Mouse (Mus musculus) cortical plate, adult 2 months (tissue): ENCODE data around the gene Ikzf3. TPM values are rescaled to one million over a fixed set of nuclear protein-coding genes. Genes with fewer than 3 reads are reported as not detected.

ENCODE experiments used
- H3K27ac ChIP-seq: fragments of 200-500 bp; 2 replicates; pipeline ENCODE4 v1.5.1; 2012; ENCODE audit warnings: low read length, control low read depth, inconsistent platforms; ENCODE audit not compliant: insufficient read depth
- H3K4me1 ChIP-seq: fragments of 200-500 bp; 2 replicates; pipeline ENCODE4 v1.6.1; 2011; ENCODE audit warnings: low read length; ENCODE audit not compliant: control insufficient read depth, insufficient read depth
- H3K4me3 ChIP-seq: fragments of 200-500 bp; 2 replicates; pipeline ENCODE4 v1.5.1; 2011; ENCODE audit warnings: mild to moderate bottlenecking, low read length, control low read depth; ENCODE audit not compliant: insufficient read depth
- CTCF ChIP-seq: fragments of 200-500 bp; IDR thresholded peaks from 2 replicates; pipeline ENCODE4 v1.5.1; 2011; ENCODE audit warnings: mild to moderate bottlenecking, control low read depth, low read length; ENCODE audit not compliant: insufficient read depth; ENCODE audit errors: extremely low read depth
- POLR2A ChIP-seq: fragments of 200-500 bp; IDR thresholded peaks from 2 replicates; pipeline ENCODE4 v1.6.1; 2011; ENCODE audit warnings: mild to moderate bottlenecking, low read length, control low read depth; ENCODE audit not compliant: insufficient read depth; ENCODE audit errors: extremely low read depth
- polyA plus RNA-seq: library from polyadenylated mRNA; depleted of rRNA; stranded (reverse); fragments of >200 nt; gene quantifications from 2 replicates; pipeline ENCODE4 v1.2.3, GENCODE M21; 2012

Ikzf3 gene
- polyA plus RNA-seq, 1 experiment: 0.44 TPM

DNA sequence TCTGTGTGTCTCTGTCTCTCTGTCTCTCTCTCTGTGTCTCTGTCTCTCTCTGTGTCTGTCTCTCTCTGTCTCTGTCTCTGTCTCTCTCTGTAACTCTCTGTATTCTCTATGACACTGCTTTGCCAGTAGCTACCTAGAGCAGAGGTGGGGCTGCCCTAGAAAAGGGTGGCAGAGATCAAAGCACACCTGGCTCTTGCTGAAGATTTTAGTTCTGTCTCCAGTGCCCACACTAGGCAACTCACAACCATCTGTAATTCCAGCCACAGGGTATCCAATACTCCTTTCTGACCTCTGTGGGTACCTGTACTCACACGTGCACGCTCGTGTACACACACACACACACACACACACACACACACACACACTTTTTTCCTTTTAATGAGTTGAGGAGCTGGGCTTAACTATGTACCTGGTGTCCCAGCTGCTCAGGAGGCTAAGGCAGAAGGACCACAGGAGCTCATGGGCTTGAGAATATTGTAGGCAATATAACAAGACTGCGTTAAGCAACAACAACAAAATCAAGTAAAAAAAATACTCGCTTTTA, 50.6 kb downstream of the Ikzf3 start:
- Histone ChIP-seq H3K27ac (no peak overlapping the region), H3K4me1 (no peaks in the 10 kb centered on the region), H3K4me3 (no peak overlapping the region)
- TF ChIP-seq CTCF: no peak
- no peak for TF ChIP-seq POLR2A

DNA sequence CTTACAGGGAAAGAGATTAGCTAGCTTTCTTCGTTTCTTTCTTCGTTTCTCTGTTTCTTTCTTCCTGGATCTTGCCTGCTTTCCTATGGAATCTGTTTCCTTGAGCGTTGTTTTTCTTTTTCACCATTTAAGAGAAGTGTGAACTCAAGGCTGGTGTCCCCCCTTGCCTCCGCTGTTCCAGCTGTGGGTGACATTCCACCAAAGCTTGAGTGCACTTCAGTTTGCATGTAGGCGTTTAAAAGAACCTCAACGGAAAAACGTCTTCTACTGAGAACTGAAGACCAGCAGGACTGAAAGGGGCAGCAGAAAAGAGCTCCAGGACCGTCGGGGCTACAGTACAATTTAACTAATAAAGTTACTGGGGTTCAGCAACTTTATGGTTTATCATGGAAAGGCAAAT, 52.4 kb downstream of the Ikzf3 start:
- no peak overlapping the region for H3K27ac ChIP-seq

GRCm38 (mm10) chr11:98492959-98493358, 52.9 kb downstream of the Ikzf3 start:
- Histone ChIP-seq H3K4me3 (no peak overlapping the region), H3K4me1 (no peaks in the 10 kb centered on the region), H3K27ac (no peak overlapping the region)
- TF ChIP-seq POLR2A (no peak), CTCF (no peak)

More for the DNA sequence above, 52.4 kb downstream of the Ikzf3 start:
- no peak for TF ChIP-seq POLR2A
- TF ChIP-seq CTCF: no peak
- Histone ChIP-seq H3K4me3 (no peak overlapping the region), H3K4me1 (no peaks in the 10 kb centered on the region)

- Histone ChIP-seq H3K27ac (no peak overlapping the region), H3K4me1 (no peaks in the 10 kb centered on the region), H3K4me3 (no peak overlapping the region)
- no peak for TF ChIP-seq POLR2A
- TF ChIP-seq CTCF: no peak
Observed at GRCm38 (mm10) chr11:98491571-98491970, 54.3 kb downstream of the Ikzf3 start.

DNA sequence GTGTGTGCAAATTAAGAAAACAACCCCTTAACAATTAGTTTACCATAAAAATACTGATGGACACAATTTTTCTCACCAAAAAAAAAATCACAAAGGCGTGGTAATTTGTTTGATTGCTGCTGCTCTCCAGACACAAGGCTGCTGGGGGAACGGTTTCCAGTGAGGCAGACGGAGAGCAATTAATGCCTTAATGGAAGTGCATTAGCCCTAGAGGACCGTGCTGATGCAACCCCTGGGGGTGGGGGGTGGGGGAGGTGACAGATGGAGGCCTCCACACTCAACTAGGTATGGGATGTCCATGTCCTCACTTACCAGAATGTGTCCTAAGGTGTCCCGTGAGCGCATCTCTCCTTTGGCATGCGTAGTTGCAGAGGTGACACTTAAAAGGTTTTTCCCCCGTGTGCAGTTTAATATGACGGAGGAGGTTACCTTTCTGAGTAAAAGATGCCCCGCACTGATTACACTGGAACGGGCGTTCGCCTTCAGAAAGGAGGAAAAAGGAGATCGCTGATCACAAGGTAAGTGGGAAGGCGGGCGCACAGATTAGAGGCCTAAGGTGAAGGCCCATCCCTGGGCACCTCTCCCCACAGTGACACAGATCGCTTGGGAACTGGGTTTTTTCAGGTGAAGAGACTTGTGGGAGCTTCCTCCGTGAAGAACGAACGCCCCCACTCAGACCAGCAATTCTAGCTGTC, 57.1 kb downstream of the Ikzf3 start:
- no peak for TF ChIP-seq POLR2A
- no peak for TF ChIP-seq CTCF
- H3K4me1 ChIP-seq: no peaks in the 10 kb centered on the region
- no peak overlapping the region for H3K27ac ChIP-seq
- H3K4me3 ChIP-seq: no peak overlapping the region

GRCm38 (mm10) chr11:98487526-98488040, 58.2 kb downstream of the Ikzf3 start:
- H3K27ac ChIP-seq: no peak overlapping the region
- TF ChIP-seq CTCF (no peak), POLR2A (no peak)
- H3K4me3 ChIP-seq: no peak overlapping the region
- no peaks in the 10 kb centered on the region for H3K4me1 ChIP-seq

DNA sequence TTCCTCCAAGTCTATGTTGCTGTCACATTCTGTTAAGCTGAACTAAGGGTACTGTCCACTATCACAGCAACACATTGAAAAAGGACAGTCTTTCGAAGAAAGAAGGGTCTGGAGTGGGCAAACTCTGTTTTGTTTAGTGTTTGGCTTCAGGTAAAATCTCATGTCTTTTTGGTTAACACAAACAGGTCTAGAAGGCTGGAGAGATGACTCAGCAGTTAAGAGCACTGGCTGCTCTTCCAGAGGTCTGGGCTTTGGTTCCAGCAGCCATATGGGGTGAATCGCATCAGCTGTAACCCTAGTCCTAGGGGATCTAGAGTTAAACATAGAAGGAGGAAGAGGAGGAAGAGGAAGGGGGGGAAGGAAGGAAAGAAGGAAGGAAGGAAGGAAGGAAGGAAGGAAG, 60.1 kb downstream of the Ikzf3 start:
- TF ChIP-seq POLR2A: no peak
- no peak for TF ChIP-seq CTCF
- Histone ChIP-seq H3K4me1 (no peaks in the 10 kb centered on the region), H3K27ac (no peak overlapping the region), H3K4me3 (no peak overlapping the region)

- Histone ChIP-seq H3K4me3 (no peak overlapping the region), H3K27ac (no peak overlapping the region), H3K4me1 (no peaks in the 10 kb centered on the region)
- TF ChIP-seq CTCF (no peak), POLR2A (no peak)
Observed at GRCm38 (mm10) chr11:98482067-98482466, 63.8 kb downstream of the Ikzf3 start.

GRCm38 (mm10) chr11:98481231-98481630, 64.6 kb downstream of the Ikzf3 start:
- Histone ChIP-seq H3K4me1 (no peaks in the 10 kb centered on the region), H3K27ac (no peak overlapping the region), H3K4me3 (no peak overlapping the region)
- TF ChIP-seq CTCF: no peak

DNA sequence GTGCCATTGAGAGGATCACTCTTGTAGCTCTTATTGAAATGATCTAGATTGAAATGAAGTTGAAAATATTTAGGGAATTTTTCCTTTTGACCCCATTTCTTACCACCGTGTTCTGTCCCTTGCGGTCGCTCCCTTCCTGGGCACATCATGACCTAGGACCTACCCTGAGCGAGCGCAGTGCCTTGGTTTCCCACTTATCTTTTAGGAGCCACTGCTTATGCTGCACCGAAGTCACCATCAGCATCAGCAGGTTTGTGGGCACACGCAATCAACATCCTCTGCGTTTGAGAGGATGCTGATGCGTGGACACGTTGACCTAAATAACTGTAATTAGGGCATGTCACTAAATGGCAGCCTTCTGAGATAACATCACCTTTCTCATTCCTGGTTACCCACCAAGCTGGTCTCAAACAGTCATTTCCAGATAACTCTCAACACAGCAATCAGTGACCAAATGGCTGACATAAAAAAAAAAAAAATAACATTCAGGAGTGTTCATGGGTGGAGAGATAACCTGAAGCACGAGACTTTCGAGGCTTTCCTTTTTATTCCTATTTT, 65.8 kb downstream of the Ikzf3 start:
- no peak overlapping the region for H3K4me3 ChIP-seq
- H3K4me1 ChIP-seq: no peaks in the 10 kb centered on the region
- no peak overlapping the region for H3K27ac ChIP-seq
- no peak for TF ChIP-seq POLR2A
- TF ChIP-seq CTCF: no peak
